Mouse (Mus musculus) midbrain, embryonic 13.5 days (tissue): Measurements from ENCODE around the gene Ssu72. TPM values are rescaled to one million over a fixed set of nuclear protein-coding genes. Genes with fewer than 3 reads are reported as not detected.

Source experiments
- ATAC-seq: fragments of 200-750 bp; cut with Nextera tagmentation; 2 replicates; pipeline ENCODE4 v1.8.0; 2017; ENCODE audit warnings: mild to moderate bottlenecking, moderate TSS enrichment, moderate library complexity
- H3K27ac ChIP-seq: fragments of 300-500 bp; sonication (generic); 2 replicates; pipeline ENCODE4 v1.5.1; 2015; ENCODE audit warnings: inconsistent platforms, mild to moderate bottlenecking, moderate library complexity
- H3K27me3 ChIP-seq: fragments of 300-500 bp; sonication (generic); 2 replicates; pipeline ENCODE4 v1.6.1; 2015; ENCODE audit warnings: mild to moderate bottlenecking, inconsistent platforms
- H3K36me3 ChIP-seq: fragments of 300-500 bp; sonication (generic); 2 replicates; pipeline ENCODE4 v1.6.1; 2015; ENCODE audit warnings: mild to moderate bottlenecking, inconsistent platforms
- H3K4me1 ChIP-seq: fragments of 300-500 bp; sonication (generic); replicated peaks from 2 replicates; pipeline ENCODE4 v1.6.1; 2015; ENCODE audit warnings: inconsistent platforms
- H3K4me2 ChIP-seq: fragments of 300-500 bp; sonication (generic); replicated peaks from 2 replicates; pipeline ENCODE4 v1.6.1; 2015; ENCODE audit warnings: moderate library complexity, mild to moderate bottlenecking, inconsistent platforms
- H3K4me3 ChIP-seq: fragments of 300-500 bp; sonication (generic); replicated peaks from 2 replicates; pipeline ENCODE4 v1.5.1; 2015; ENCODE audit warnings: mild to moderate bottlenecking, inconsistent platforms
- H3K9ac ChIP-seq: fragments of 300-500 bp; sonication (generic); replicated peaks from 2 replicates; pipeline ENCODE4 v1.6.1; 2015; ENCODE audit warnings: mild to moderate bottlenecking, inconsistent platforms
- H3K9me3 ChIP-seq: fragments of 300-500 bp; sonication (generic); 2 replicates; pipeline ENCODE4 v1.6.1; 2016; ENCODE audit warnings: mild to moderate bottlenecking, inconsistent platforms
- WGBS: fragments of 180-500 bp; shearing (Covaris S2); methylation state at CpG from one replicate; pipeline ENCODE4 v1.1.7; 2015; 5-methylcytosine and 5-hydroxymethylcytosine counted together
- polyA plus RNA-seq: library from polyadenylated mRNA; unstranded; fragments of >200 nt; fragmentation: Nextera tagmentation; extraction: Ambion mirVana; gene quantifications from 2 replicates; pipeline ENCODE4 v1.2.1, GENCODE M21; 2015

Ssu72 gene
- polyA plus RNA-seq, 1 experiment from 2014 or later: 155 TPM

DNA sequence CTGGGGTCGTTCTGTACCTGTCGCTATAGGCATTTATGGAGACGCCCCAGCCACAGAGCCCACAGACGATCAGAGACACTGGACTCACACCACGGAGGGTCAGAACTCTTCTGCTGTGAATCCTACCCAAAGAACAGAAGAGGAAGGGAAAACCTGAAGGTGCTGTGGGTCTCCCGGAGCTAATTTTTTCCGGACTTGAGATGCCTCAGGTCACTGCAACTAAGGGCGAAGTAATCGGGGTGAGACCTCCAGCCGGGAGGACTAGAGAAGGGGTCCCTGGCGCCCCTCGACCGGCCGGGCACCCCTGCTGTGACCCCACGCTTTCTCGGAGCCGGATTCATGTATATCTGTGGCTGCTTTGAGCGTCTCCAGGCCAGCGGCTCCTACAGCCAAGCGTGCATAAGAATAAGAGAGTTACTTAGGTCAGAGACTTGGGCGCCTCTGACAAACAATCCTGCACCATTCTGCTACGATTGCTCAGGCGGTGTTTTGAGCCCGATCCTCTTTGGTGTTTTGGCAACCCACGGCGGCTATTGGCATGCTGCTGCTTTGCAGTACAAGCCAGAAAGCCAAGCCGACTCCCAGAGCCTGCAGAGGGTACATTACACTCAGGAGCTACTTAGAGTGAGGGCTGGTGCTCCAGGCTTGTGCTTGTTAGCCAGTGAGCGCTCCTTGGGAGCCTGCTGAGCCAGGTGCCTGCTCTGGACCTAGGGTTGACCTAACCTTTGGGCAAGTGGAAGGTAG lies 56.9 kb downstream of the Ssu72 start:
- Histone ChIP-seq H3K36me3 (peaks cover 10% of the 10 kb centered on the region), H3K4me3 (peak overlapping the region; percentile 91), H3K27me3 (no peaks in the 10 kb centered on the region), H3K9ac (peak overlapping the region; percentile 82), H3K9me3 (no peaks in the 10 kb centered on the region), H3K4me1 (peaks cover 26% of the 10 kb centered on the region), H3K4me2 (peak overlapping the region; percentile 99), H3K27ac (no peak overlapping the region)
- peak; percentile 17 for ATAC-seq
- 3% methylated on average over 28 of the region's 28 CpGs for WGBS

DNA sequence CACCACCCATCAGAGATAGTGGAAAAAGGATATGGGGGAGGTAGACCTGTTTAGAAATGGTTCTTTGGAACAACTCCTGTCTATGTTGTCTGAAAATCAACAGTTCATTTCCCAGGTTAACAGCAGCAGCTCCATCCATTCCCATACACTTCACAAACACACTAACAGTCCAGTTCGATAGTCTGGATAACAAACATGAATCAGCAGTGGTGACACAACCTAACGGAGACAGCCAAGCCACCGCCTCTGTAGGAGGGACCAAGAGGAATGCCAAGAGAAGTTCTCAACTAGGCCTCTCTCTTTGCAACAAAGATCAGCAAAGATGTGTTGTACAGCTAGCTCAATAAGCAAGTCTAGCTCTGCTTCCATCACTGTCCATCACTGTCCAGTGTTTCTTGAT lies 57.8 kb downstream of the Ssu72 start:
- no peak overlapping the region for H3K9ac ChIP-seq
- H3K27ac ChIP-seq: no peak overlapping the region
- H3K36me3 ChIP-seq: peaks cover 2% of the 10 kb centered on the region; the same call in 1 of the 2 replicates
- no peaks in the 10 kb centered on the region for H3K27me3 ChIP-seq
- H3K4me2 ChIP-seq: no peak overlapping the region
- ATAC-seq: no peak
- H3K4me3 ChIP-seq: no peak overlapping the region
- 90% methylated on average over 3 of the region's 3 CpGs for WGBS
- no peaks in the 10 kb centered on the region for H3K9me3 ChIP-seq
- H3K4me1 ChIP-seq: peaks cover 26% of the 10 kb centered on the region

DNA sequence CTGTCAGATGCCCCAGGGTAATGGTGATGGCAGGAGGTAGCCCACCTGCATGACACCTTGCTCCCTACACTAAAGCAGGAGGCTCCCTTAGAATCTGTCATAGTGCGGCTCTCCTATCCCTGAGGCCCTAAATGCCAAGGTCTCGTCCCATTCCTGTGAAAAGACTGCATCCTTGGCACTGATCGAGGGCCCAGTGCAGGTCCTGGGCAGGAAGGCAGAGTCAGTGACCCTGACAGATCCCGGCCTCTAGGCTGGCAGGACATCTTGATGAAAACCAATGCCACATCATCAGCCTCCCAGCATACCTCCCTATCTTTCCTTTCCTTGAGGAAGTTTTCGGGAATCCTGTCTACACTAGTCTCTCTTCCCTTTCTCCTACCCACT lies 64.9 kb downstream of the Ssu72 start:
- ATAC-seq: 0 out of 2 replicates have a peak, but pooled peaks have one; percentile 9
- H3K4me2 ChIP-seq: peak overlapping the region; percentile 61
- peaks cover 40% of the 10 kb centered on the region for H3K27me3 ChIP-seq
- H3K9me3 ChIP-seq: no peaks in the 10 kb centered on the region
- peak overlapping the region; percentile 37; the same call in 1 of the 2 replicates for H3K27ac ChIP-seq
- peaks cover 19% of the 10 kb centered on the region for H3K4me1 ChIP-seq
- H3K4me3 ChIP-seq: peak overlapping the region; percentile 49
- peak overlapping the region; percentile 77 for H3K9ac ChIP-seq
- WGBS: 59% methylated on average over 5 of the region's 5 CpGs
- no peaks in the 10 kb centered on the region for H3K36me3 ChIP-seq

GRCm38 (mm10) chr4:155769880-155770512 lies 65.4 kb downstream of the Ssu72 start:
- H3K36me3 ChIP-seq: no peaks in the 10 kb centered on the region
- peak overlapping the region; percentile 37; the same call in 1 of the 2 replicates for H3K27ac ChIP-seq
- H3K4me2 ChIP-seq: peak overlapping the region; percentile 61
- peaks cover 24% of the 10 kb centered on the region for H3K4me1 ChIP-seq
- peak overlapping the region; percentile 49 for H3K4me3 ChIP-seq
- peak overlapping the region; percentile 77 for H3K9ac ChIP-seq
- no peaks in the 10 kb centered on the region for H3K9me3 ChIP-seq
- peaks cover 45% of the 10 kb centered on the region for H3K27me3 ChIP-seq
- peak; percentile 88 for ATAC-seq
- under 1% methylated on average over 39 of the region's 39 CpGs for WGBS

DNA sequence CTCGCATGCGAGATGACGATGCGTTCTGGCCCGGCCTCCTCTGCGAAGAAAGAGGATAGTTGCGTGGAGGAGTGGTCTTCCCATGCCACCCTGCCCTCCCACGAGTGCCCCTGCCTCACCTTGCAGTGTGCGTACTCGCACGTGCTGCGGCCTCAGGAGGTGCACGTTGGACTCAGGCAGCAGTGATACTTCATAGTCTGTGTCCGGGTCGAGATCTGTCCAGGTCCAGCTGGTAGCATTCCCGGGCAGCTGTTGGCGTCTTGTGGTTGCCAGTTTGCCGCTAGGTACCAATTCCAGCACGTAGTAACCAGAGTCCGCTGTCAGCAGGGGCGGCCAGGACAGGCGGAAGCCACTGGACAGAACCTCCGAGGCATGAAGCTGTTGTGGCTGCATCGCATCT lies 66.0 kb downstream of the Ssu72 start:
- H3K9me3 ChIP-seq: no peaks in the 10 kb centered on the region
- no peaks in the 10 kb centered on the region for H3K36me3 ChIP-seq
- H3K4me1 ChIP-seq: peaks cover 28% of the 10 kb centered on the region
- H3K4me3 ChIP-seq: peak overlapping the region; percentile 49
- WGBS: 49% methylated on average over 24 of the region's 24 CpGs
- peak; percentile 41; the same call in 1 of the 2 replicates for ATAC-seq
- peak overlapping the region; percentile 77 for H3K9ac ChIP-seq
- peaks cover 51% of the 10 kb centered on the region for H3K27me3 ChIP-seq
- H3K27ac ChIP-seq: 0 out of 2 replicates have a peak overlapping the region, but pooled peaks have one; percentile 37
- peak overlapping the region; percentile 61 for H3K4me2 ChIP-seq

- no peak overlapping the region for H3K9ac ChIP-seq
- peaks cover 28% of the 10 kb centered on the region for H3K4me1 ChIP-seq
- H3K4me3 ChIP-seq: no peak overlapping the region
- H3K36me3 ChIP-seq: no peaks in the 10 kb centered on the region
- ATAC-seq: no peak
- peaks cover 55% of the 10 kb centered on the region for H3K27me3 ChIP-seq
- no peaks in the 10 kb centered on the region for H3K9me3 ChIP-seq
- 87% methylated on average over 2 of the region's 2 CpGs for WGBS
- no peak overlapping the region for H3K27ac ChIP-seq
- no peak overlapping the region for H3K4me2 ChIP-seq
Measured at GRCm38 (mm10) chr4:155771706-155772105, 67.1 kb downstream of the Ssu72 start.

GRCm38 (mm10) chr4:155772786-155773185 lies 68.2 kb downstream of the Ssu72 start:
- WGBS: 88% methylated on average over 13 of the region's 13 CpGs
- no peaks in the 10 kb centered on the region for H3K9me3 ChIP-seq
- peaks cover 28% of the 10 kb centered on the region for H3K4me1 ChIP-seq
- no peak overlapping the region for H3K27ac ChIP-seq
- peaks cover 55% of the 10 kb centered on the region for H3K27me3 ChIP-seq
- no peak overlapping the region for H3K4me3 ChIP-seq
- peak overlapping the region; percentile 15; the same call in 1 of the 2 replicates for H3K4me2 ChIP-seq
- no peak overlapping the region for H3K9ac ChIP-seq
- no peak for ATAC-seq
- H3K36me3 ChIP-seq: no peaks in the 10 kb centered on the region

- Histone ChIP-seq H3K4me1 (peaks cover 28% of the 10 kb centered on the region), H3K27me3 (peaks cover 55% of the 10 kb centered on the region), H3K4me2 (peak overlapping the region; percentile 61), H3K36me3 (no peaks in the 10 kb centered on the region), H3K27ac (no peak overlapping the region), H3K9ac (no peak overlapping the region), H3K4me3 (peak overlapping the region; percentile 38), H3K9me3 (no peaks in the 10 kb centered on the region)
- 36% methylated on average over 5 of the region's 5 CpGs for WGBS
- no peak for ATAC-seq
Measured at GRCm38 (mm10) chr4:155773335-155774078, 68.9 kb downstream of the Ssu72 start.

DNA sequence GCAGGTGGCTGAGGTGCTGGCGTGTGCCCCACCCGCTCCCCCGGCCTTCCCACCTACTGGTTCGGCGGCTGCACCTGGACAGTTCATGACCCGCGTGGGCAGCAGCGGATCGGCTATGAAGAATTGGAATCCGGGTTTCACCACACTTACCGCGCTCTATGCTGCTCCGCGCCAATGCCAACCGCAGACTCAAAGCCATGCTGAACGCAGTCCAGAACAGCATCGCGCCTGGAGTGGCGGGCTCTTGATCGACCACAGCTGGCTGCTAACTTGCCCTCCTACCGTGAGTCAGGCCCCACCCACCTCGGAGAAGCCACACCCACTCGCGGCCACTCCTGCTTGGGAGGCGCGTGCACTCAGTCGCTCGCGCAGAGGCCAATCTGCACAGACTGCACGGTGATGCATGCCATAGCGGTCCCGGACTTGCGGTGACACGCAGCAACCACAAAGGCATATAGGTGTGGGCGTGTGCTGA lies 69.7 kb downstream of the Ssu72 start, which contains the start of gene Vwa1:
TSS of gene Vwa1 (minus strand) at position 419 of the 475 bp plus-strand sequence.
- H3K9ac ChIP-seq: peak within 1 kb of the TSS; percentile 54
- H3K4me3 ChIP-seq: peak within 1 kb of the TSS; percentile 38
- 4% methylated on average over 35 of the region's 35 CpGs for WGBS
- peaks cover 55% of the 10 kb centered on the region for H3K27me3 ChIP-seq
- H3K9me3 ChIP-seq: no peaks in the 10 kb centered on the region
- peak within 1 kb of the TSS; percentile 27 for H3K27ac ChIP-seq
- H3K36me3 ChIP-seq: no peaks in the 10 kb centered on the region
- H3K4me2 ChIP-seq: peak within 1 kb of the TSS; percentile 61
- peaks cover 27% of the 10 kb centered on the region for H3K4me1 ChIP-seq
- ATAC-seq: peak; percentile 75

GRCm38 (mm10) chr4:155774971-155775740 lies 70.6 kb downstream of the Ssu72 start:
- no peaks in the 10 kb centered on the region for H3K36me3 ChIP-seq
- peak overlapping the region; percentile 61 for H3K4me2 ChIP-seq
- peak overlapping the region; percentile 27 for H3K27ac ChIP-seq
- peaks cover 55% of the 10 kb centered on the region for H3K27me3 ChIP-seq
- H3K4me3 ChIP-seq: peak overlapping the region; percentile 38
- peaks cover 21% of the 10 kb centered on the region for H3K4me1 ChIP-seq
- WGBS: 71% methylated on average over 9 of the region's 9 CpGs
- no peaks in the 10 kb centered on the region for H3K9me3 ChIP-seq
- peak overlapping the region; percentile 54; the same call in 1 of the 2 replicates for H3K9ac ChIP-seq
- no peak for ATAC-seq

GRCm38 (mm10) chr4:155775855-155776254 lies 71.3 kb downstream of the Ssu72 start:
- Histone ChIP-seq H3K4me1 (peaks cover 15% of the 10 kb centered on the region), H3K27ac (no peak overlapping the region), H3K9me3 (no peaks in the 10 kb centered on the region), H3K4me2 (no peak overlapping the region), H3K9ac (no peak overlapping the region), H3K36me3 (no peaks in the 10 kb centered on the region), H3K4me3 (no peak overlapping the region), H3K27me3 (peaks cover 52% of the 10 kb centered on the region)
- ATAC-seq: no peak
- 88% methylated on average over 3 of the region's 3 CpGs for WGBS
